Mouse (Mus musculus) intestine, postnatal 0 days (tissue): Measurements from ENCODE around the gene Kpna1. TPM values are rescaled to one million over a fixed set of nuclear protein-coding genes. Genes with fewer than 3 reads are reported as not detected.
A peak's percentile ranks its signal among the peaks of the same experiment; 100 is the strongest.

Experiments used
- ATAC-seq: fragments of 200-750 bp; cut with Nextera tagmentation; 2 replicates; pipeline ENCODE4 v1.8.0; 2017; ENCODE audit warnings: mild to moderate bottlenecking, moderate TSS enrichment, moderate library complexity
- H3K27ac ChIP-seq: fragments of 300-500 bp; sonication (generic); 2 replicates; pipeline ENCODE4 v1.5.1; 2014; ENCODE audit warnings: mild to moderate bottlenecking, low read depth, low read length, moderate library complexity
- H3K27me3 ChIP-seq: fragments of 300-500 bp; sonication (generic); replicated peaks from 2 replicates; pipeline ENCODE4 v1.6.1; 2014; ENCODE audit warnings: low read length, mixed read lengths; ENCODE audit not compliant: control insufficient read depth, insufficient read depth
- H3K36me3 ChIP-seq: fragments of 300-500 bp; sonication (generic); 2 replicates; pipeline ENCODE4 v1.6.1; 2014; ENCODE audit warnings: mild to moderate bottlenecking, moderate library complexity; ENCODE audit not compliant: control insufficient read depth, insufficient read depth
- H3K4me1 ChIP-seq: fragments of 300-500 bp; sonication (generic); replicated peaks from 2 replicates; pipeline ENCODE4 v1.6.1; 2014; ENCODE audit warnings: antibody characterized with exemption, low read length, mixed read lengths; ENCODE audit not compliant: control insufficient read depth, insufficient read depth
- H3K4me2 ChIP-seq: fragments of 300-500 bp; sonication (generic); replicated peaks from 2 replicates; pipeline ENCODE4 v1.6.1; 2014; ENCODE audit warnings: low read depth, mild to moderate bottlenecking, moderate library complexity
- H3K4me3 ChIP-seq: fragments of 300-500 bp; sonication (generic); 2 replicates; pipeline ENCODE4 v1.5.1; 2014; ENCODE audit warnings: low read depth, low read length
- H3K9ac ChIP-seq: fragments of 300-500 bp; sonication (generic); 2 replicates; pipeline ENCODE4 v1.6.1; 2014; ENCODE audit warnings: mild to moderate bottlenecking, low read depth, low read length
- H3K9me3 ChIP-seq: fragments of 300-500 bp; sonication (generic); 2 replicates; pipeline ENCODE4 v1.6.1; 2016; ENCODE audit warnings: mixed run types; ENCODE audit not compliant: control insufficient read depth
- CTCF ChIP-seq: sonication (generic); IDR thresholded peaks from 2 replicates; pipeline ENCODE4 v1.5.1; 2016; ENCODE audit warnings: low read depth, mild to moderate bottlenecking, control low read depth, antibody characterized with exemption, moderate library complexity
- WGBS: fragments of 180-500 bp; shearing (Covaris S2); extraction: QIAGEN DNeasy Blood & Tissue Kit; methylation state at CpG from one replicate; pipeline ENCODE4 v1.1.7; 2014; 5-methylcytosine and 5-hydroxymethylcytosine counted together
- polyA plus RNA-seq: library from polyadenylated mRNA; unstranded; fragments of >200 nt; fragmentation: Nextera tagmentation; extraction: Ambion mirVana; gene quantifications from 2 replicates; pipeline ENCODE4 v1.2.1, GENCODE M21; 2015

Gene Kpna1
- polyA plus RNA-seq, 1 experiment from 2014 or later = 17.6 TPM

- Histone ChIP-seq H3K27me3 (no peaks in the 10 kb centered on the region), H3K4me3 (no peak overlapping the region), H3K9me3 (no peaks in the 10 kb centered on the region), H3K4me2 (no peak overlapping the region), H3K27ac (no peak overlapping the region), H3K4me1 (no peaks in the 10 kb centered on the region), H3K9ac (no peak overlapping the region), H3K36me3 (peaks cover 49% of the 10 kb centered on the region)
- ATAC-seq = no peak
- WGBS = 83% methylated on average over 4 of the region's 4 CpGs
- peak; percentile 55 for TF ChIP-seq CTCF
These were observed 11.2 kb upstream of the Kpna1 start for GRCm38 (mm10) chr16:35967319-35967718.

- ATAC-seq = no peak
These were observed 10.4 kb upstream of the Kpna1 start for GRCm38 (mm10) chr16:35968149-35968548.

GRCm38 (mm10) chr16:35974021-35974420 is 4.5 kb upstream of the Kpna1 start:
- WGBS = 27% methylated on average over 1 of the region's 1 CpGs
- no peaks in the 10 kb centered on the region for H3K27me3 ChIP-seq

More at GRCm38 (mm10) chr16:35968149-35968548, 10.4 kb upstream of the Kpna1 start:
- no peak overlapping the region for H3K4me3 ChIP-seq
- no peaks in the 10 kb centered on the region for H3K4me1 ChIP-seq
- H3K4me2 ChIP-seq = no peak overlapping the region
- H3K36me3 ChIP-seq = peaks cover 55% of the 10 kb centered on the region
- no peak for TF ChIP-seq CTCF
- no peak overlapping the region for H3K9ac ChIP-seq
- H3K9me3 ChIP-seq = no peaks in the 10 kb centered on the region
- no peaks in the 10 kb centered on the region for H3K27me3 ChIP-seq
- H3K27ac ChIP-seq = no peak overlapping the region
- 16% methylated on average over 2 of the region's 2 CpGs for WGBS

GRCm38 (mm10) chr16:35981363-35981821 is 2.8 kb downstream of the Kpna1 start:
- TF ChIP-seq CTCF = no peak
- H3K36me3 ChIP-seq = no peaks in the 10 kb centered on the region
- no peaks in the 10 kb centered on the region for H3K9me3 ChIP-seq
- H3K4me3 ChIP-seq = no peak overlapping the region
- 52% methylated on average over 19 of the region's 19 CpGs for WGBS
- no peak overlapping the region for H3K9ac ChIP-seq
- ATAC-seq = peak; percentile 100
- no peaks in the 10 kb centered on the region for H3K4me1 ChIP-seq
- no peaks in the 10 kb centered on the region for H3K27me3 ChIP-seq
- no peak overlapping the region for H3K27ac ChIP-seq
- no peak overlapping the region; the same call in 1 of the 2 replicates for H3K4me2 ChIP-seq

More at GRCm38 (mm10) chr16:35974021-35974420, 4.5 kb upstream of the Kpna1 start:
- Histone ChIP-seq H3K4me3 (no peak overlapping the region), H3K9me3 (no peaks in the 10 kb centered on the region), H3K4me1 (no peaks in the 10 kb centered on the region), H3K9ac (no peak overlapping the region), H3K4me2 (no peak overlapping the region), H3K27ac (no peak overlapping the region), H3K36me3 (peaks cover 36% of the 10 kb centered on the region)
- TF ChIP-seq CTCF = no peak
- ATAC-seq = 0 out of 2 replicates have a peak, but pooled peaks have one; percentile 8

- Histone ChIP-seq H3K4me3 (peak overlapping the region; percentile 69), H3K36me3 (no peaks in the 10 kb centered on the region), H3K27me3 (no peaks in the 10 kb centered on the region), H3K9ac (no peak overlapping the region), H3K4me2 (peak overlapping the region; percentile 76), H3K9me3 (no peaks in the 10 kb centered on the region), H3K27ac (no peak overlapping the region), H3K4me1 (no peaks in the 10 kb centered on the region)
- no peak for TF ChIP-seq CTCF
- WGBS = 3% methylated on average over 15 of the region's 15 CpGs
- no peak for ATAC-seq
These were observed 4.0 kb downstream of the Kpna1 start for GRCm38 (mm10) chr16:35982506-35982901.

GRCm38 (mm10) chr16:35982902-35983516 is 4.5 kb downstream of the Kpna1 start:
- ATAC-seq = peak; percentile 86
- Histone ChIP-seq H3K9ac (peak overlapping the region; percentile 77), H3K9me3 (no peaks in the 10 kb centered on the region), H3K36me3 (no peaks in the 10 kb centered on the region), H3K27ac (peak overlapping the region; percentile 98), H3K4me2 (peak overlapping the region; percentile 76), H3K4me1 (no peaks in the 10 kb centered on the region), H3K4me3 (peak overlapping the region; percentile 69), H3K27me3 (no peaks in the 10 kb centered on the region)
- under 1% methylated on average over 54 of the region's 54 CpGs for WGBS
- no peak; the same call in 1 of the 2 replicates for TF ChIP-seq CTCF
